14 mouse cellular contexts compared by ENCODE assay signal in the genomic region with DNA sequence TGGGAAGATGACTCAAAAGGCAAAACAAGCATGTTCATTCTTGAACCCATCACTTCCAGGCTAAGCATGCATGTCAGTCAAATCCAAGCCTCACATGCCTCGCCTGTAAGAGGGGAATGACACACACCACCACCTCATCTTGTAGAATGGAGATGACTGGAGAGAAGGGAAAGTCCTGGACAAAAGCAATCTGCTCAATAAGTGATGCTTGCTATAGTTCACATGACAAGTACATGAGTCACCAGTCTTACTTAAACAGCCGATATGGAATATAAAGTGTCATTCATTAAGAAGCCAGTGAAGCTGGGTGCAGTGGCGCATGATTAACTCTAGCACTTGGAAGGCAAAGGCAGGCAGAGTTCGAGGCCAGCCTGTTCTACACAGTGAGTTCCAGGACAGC. TPM values are rescaled to one million over a fixed set of nuclear protein-coding genes. Genes with fewer than 3 reads are reported as not detected.
A peak's percentile ranks its signal among the peaks of the same experiment; 100 is the strongest.
DNase-seq lines count a peak whose midpoint lies in the region; ATAC-seq lines count a peak whose summit lies in the region.
"Had no signal": no experiment of that assay in that cellular context is flagged by ENCODE, and none has a peak within 500 bp of the region (broad histone marks: within the 10 kb centered on the region; RNA-seq: fewer than 3 reads in every experiment).

No protein-coding gene starts in this region.

- DNase-seq in hindbrain, embryonic 10.5 days (ENCODE audit: low spot score) = no peak
- no peak for DNase-seq in hindbrain, embryonic 11.5 days (ENCODE audit: low spot score)
- DNase-seq in 3134 (ENCODE audit: extremely low read depth, insufficient read length, low spot score) (peak; percentile 21), 416B (ENCODE audit: low read depth) (peak; percentile 54)
- DNase-seq in midbrain, embryonic 14.5 days = no peak
- no peak for DNase-seq in spleen, postnatal 4 days (ENCODE audit: low spot score in 2 of 2)
- no peak for DNase-seq in right cerebral cortex, postnatal 4 days
- DNase-seq: cerebellum, postnatal 10 days had no signal

- WGBS in hindbrain, embryonic 10.5 days = 77% methylated on average over 4 of the region's 4 CpGs
- 81% methylated on average over 4 of the region's 4 CpGs for whole genome bisulfite sequencing in hindbrain, embryonic 11.5 days
- 41% methylated on average over 4 of the region's 4 CpGs for WGBS in midbrain, embryonic 14.5 days

- H3K27me3 ChIP-seq in hindbrain, embryonic 10.5 days (ENCODE audit: insufficient read depth, poor library complexity, severe bottlenecking) = peaks cover 35% of the 10 kb centered on the region
- peaks cover 15% of the 10 kb centered on the region for H3K27me3 ChIP-seq in hindbrain, embryonic 11.5 days (ENCODE audit: control insufficient read depth, insufficient read depth, low read length)
- no peaks in the 10 kb centered on the region; the same call in 1 of the 2 replicates for H3K27me3 ChIP-seq in midbrain, embryonic 14.5 days (ENCODE audit: control insufficient read depth, insufficient read depth, low read length)

- no peak overlapping the region for H3K4me2 ChIP-seq in hindbrain, embryonic 11.5 days (replicated peaks; ENCODE audit: low read depth, low read length)
- no peak overlapping the region for H3K4me2 ChIP-seq in midbrain, embryonic 14.5 days (ENCODE audit: low read length)

- peak overlapping the region; percentile 40; the same call in 1 of the 2 replicates for H3K27ac ChIP-seq in hindbrain, embryonic 10.5 days
- H3K27ac ChIP-seq in hindbrain, embryonic 11.5 days (ENCODE audit: low read depth, low read length) = no peak overlapping the region
- H3K27ac ChIP-seq in midbrain, embryonic 14.5 days (replicated peaks; ENCODE audit: low read depth, low read length) = peak overlapping the region; percentile 60

- no peak overlapping the region for H3K9ac ChIP-seq in hindbrain, embryonic 11.5 days (ENCODE audit: low read depth, low read length)
- H3K9ac ChIP-seq in midbrain, embryonic 14.5 days (replicated peaks; ENCODE audit: low read length) = no peak overlapping the region
- H3K9ac ChIP-seq: hindbrain, embryonic 13.5 days had no signal

- no peaks in the 10 kb centered on the region for H3K9me3 ChIP-seq in hindbrain, embryonic 10.5 days
- no peaks in the 10 kb centered on the region for H3K9me3 ChIP-seq in hindbrain, embryonic 11.5 days (ENCODE audit: control insufficient read depth, low read length)
- no peaks in the 10 kb centered on the region for H3K9me3 ChIP-seq in midbrain, embryonic 14.5 days (ENCODE audit: control insufficient read depth, low read length)
- H3K9me3 ChIP-seq: hindbrain, embryonic 13.5 days; megakaryocyte, embryonic 14.5 days had no signal

- ATAC-seq in hindbrain, embryonic 11.5 days (ENCODE audit: low FRiP score) = no peak
- ATAC-seq in midbrain, embryonic 14.5 days (ENCODE audit: low FRiP score, low TSS enrichment) = no peak

- H3K4me3 ChIP-seq in hindbrain, embryonic 10.5 days = no peak overlapping the region
- H3K4me3 ChIP-seq in hindbrain, embryonic 11.5 days (ENCODE audit: low read depth, low read length) = no peak overlapping the region
- no peak overlapping the region for H3K4me3 ChIP-seq in midbrain, embryonic 14.5 days (replicated peaks; ENCODE audit: low read depth, low read length)
- H3K4me3 ChIP-seq: hindbrain, embryonic 13.5 days; megakaryocyte, embryonic 14.5 days had no signal

- peaks cover 23% of the 10 kb centered on the region for H3K4me1 ChIP-seq in hindbrain, embryonic 10.5 days (replicated peaks)
- no peaks in the 10 kb centered on the region for H3K4me1 ChIP-seq in hindbrain, embryonic 11.5 days (replicated peaks; ENCODE audit: control insufficient read depth, insufficient read depth, low read length)
- peaks cover 25% of the 10 kb centered on the region for H3K4me1 ChIP-seq in midbrain, embryonic 14.5 days (ENCODE audit: control insufficient read depth, insufficient read depth, low read length)

- H3K36me3 ChIP-seq in hindbrain, embryonic 10.5 days = no peaks in the 10 kb centered on the region
- no peaks in the 10 kb centered on the region for H3K36me3 ChIP-seq in hindbrain, embryonic 11.5 days (ENCODE audit: control insufficient read depth, insufficient read depth, low read length)
- H3K36me3 ChIP-seq in midbrain, embryonic 14.5 days (ENCODE audit: control insufficient read depth, insufficient read depth, low read length) = no peaks in the 10 kb centered on the region
- H3K36me3 ChIP-seq: hindbrain, embryonic 13.5 days had no signal

RNA-seq across cellular contexts. Expression of gene Stx3, which starts 6.1 kb away (rescaled TPM):
- polyA plus RNA-seq in hindbrain, embryonic 10.5 days (2016; fragmentation: Nextera tagmentation; extraction: Ambion mirVana) = 5.8 and 8.7 TPM in 2 replicates
- polyA plus RNA-seq in hindbrain, embryonic 11.5 days (2014; fragmentation: Nextera tagmentation; extraction: Ambion mirVana) = 6.7 and 8.1 TPM in 2 replicates
- polyA plus RNA-seq in midbrain, embryonic 14.5 days (2014; fragmentation: Nextera tagmentation; extraction: Ambion mirVana) = 31.6 and 32.2 TPM in 2 replicates

RNA-seq across cellular contexts. Expression of gene Olfr1417, which starts 25.9 kb away (rescaled TPM):
- not detected in 2 replicates for polyA plus RNA-seq in hindbrain, embryonic 10.5 days (2016; fragmentation: Nextera tagmentation; extraction: Ambion mirVana)
- 0.12 TPM in 1 of 2 replicates, not detected in the other for polyA plus RNA-seq in hindbrain, embryonic 11.5 days (2014; fragmentation: Nextera tagmentation; extraction: Ambion mirVana)
- 0.45 TPM in 1 of 2 replicates, not detected in the other for polyA plus RNA-seq in midbrain, embryonic 14.5 days (2014; fragmentation: Nextera tagmentation; extraction: Ambion mirVana)
- polyA plus RNA-seq: hindbrain, embryonic 13.5 days; kidney, adult 2 months; limb, embryonic 14.5 days; small intestine, adult 2 months; testis, adult 2 months had no signal

RNA-seq across cellular contexts. Expression of gene Mrpl16, which starts 42.9 kb away (rescaled TPM):
- polyA plus RNA-seq in hindbrain, embryonic 10.5 days (2016; fragmentation: Nextera tagmentation; extraction: Ambion mirVana) = 49.1 and 55.1 TPM in 2 replicates
- 49.2 and 50.8 TPM in 2 replicates for polyA plus RNA-seq in hindbrain, embryonic 11.5 days (2014; fragmentation: Nextera tagmentation; extraction: Ambion mirVana)
- polyA plus RNA-seq in midbrain, embryonic 14.5 days (2014; fragmentation: Nextera tagmentation; extraction: Ambion mirVana) = 48.7 and 56.0 TPM in 2 replicates

RNA-seq across cellular contexts. Expression of gene Olfr1418, which starts 47.7 kb away (rescaled TPM):
- polyA plus RNA-seq in hindbrain, embryonic 10.5 days (2016; fragmentation: Nextera tagmentation; extraction: Ambion mirVana) = not detected in 2 replicates
- polyA plus RNA-seq in hindbrain, embryonic 11.5 days (2014; fragmentation: Nextera tagmentation; extraction: Ambion mirVana) = not detected in 2 replicates
- polyA plus RNA-seq in midbrain, embryonic 14.5 days (2014; fragmentation: Nextera tagmentation; extraction: Ambion mirVana) = not detected in 2 replicates
- polyA plus RNA-seq: hindbrain, embryonic 13.5 days; kidney, adult 2 months; limb, embryonic 14.5 days; small intestine, adult 2 months; testis, adult 2 months had no signal

Comparison
In these comparisons a context has a peak if more than half of its experiments do, and no peak if none do; other contexts are left out.
1. DNase-seq: peak in 3134 (single experiment) and 416B (single experiment); none in hindbrain, embryonic 10.5 days (single experiment), hindbrain, embryonic 11.5 days (single experiment), midbrain, embryonic 14.5 days (single experiment), spleen, postnatal 4 days (0 of 2) and right cerebral cortex, postnatal 4 days (single experiment).